Mouse (Mus musculus): ENCODE data around the gene Etl4. TPM values are rescaled to one million over a fixed set of nuclear protein-coding genes. Genes with fewer than 3 reads are reported as not detected.
A peak's percentile ranks its signal among the peaks of the same experiment; 100 is the strongest.
"Not testable (repeated sequence)": the region's sequence is repeated elsewhere in the genome, so short reads cannot be mapped to it uniquely, and the experiment has no call there.

Gene Etl4
- total and polyA plus RNA-seq, 2 experiments from 2014 or later, result 4.8 to 10.9 TPM

DNA sequence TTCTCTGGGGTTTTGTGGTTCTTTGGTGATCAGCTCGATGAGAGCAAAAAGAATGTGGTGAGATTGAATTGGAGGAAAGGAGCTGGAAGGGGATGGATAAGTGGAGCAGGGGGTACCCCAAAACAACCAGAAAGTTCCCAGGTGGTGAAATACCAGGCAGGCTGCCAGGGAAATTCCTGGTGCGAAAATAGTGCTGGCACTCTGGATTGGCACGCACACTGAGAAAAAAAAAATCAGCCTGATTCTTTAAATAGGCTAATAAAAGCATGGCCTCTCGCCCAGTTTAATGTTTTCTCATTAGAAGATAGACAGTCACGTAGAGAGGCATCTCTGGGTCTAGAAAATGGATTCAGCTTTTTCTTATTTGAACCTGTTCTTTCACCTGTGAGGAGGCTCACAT, 258.0 kb downstream of the Etl4 start:
- no peak overlapping the region for H3K4me3 ChIP-seq (ENCODE audit: low read depth, low read length)
- WGBS, result 61% methylated on average over 5 of the region's 5 CpGs
- no peak overlapping the region for H3K4me2 ChIP-seq (ENCODE audit: low read depth, low read length, poor library complexity, severe bottlenecking)
- no peaks in the 10 kb centered on the region for H3K9me3 ChIP-seq (ENCODE audit: low read length)
- no peaks in the 10 kb centered on the region for H3K4me1 ChIP-seq (ENCODE audit: insufficient read depth, low read length)
- no peak for TF ChIP-seq CTCF (IDR thresholded peaks at IDR 0.05)
- DNase-seq (ENCODE audit: low spot score) (peak; percentile 38), ATAC-seq (ENCODE audit: low FRiP score) (no peak)
- no peaks in the 10 kb centered on the region for H3K36me3 ChIP-seq (ENCODE audit: insufficient read depth, low read length)
- H3K9ac ChIP-seq (replicated peaks; ENCODE audit: low read length, poor library complexity, severe bottlenecking), result no peak overlapping the region
- no peaks in the 10 kb centered on the region for H3K27me3 ChIP-seq (ENCODE audit: insufficient read depth, low read length)
- no peak overlapping the region for H3K27ac ChIP-seq (ENCODE audit: low read depth, low read length)

DNA sequence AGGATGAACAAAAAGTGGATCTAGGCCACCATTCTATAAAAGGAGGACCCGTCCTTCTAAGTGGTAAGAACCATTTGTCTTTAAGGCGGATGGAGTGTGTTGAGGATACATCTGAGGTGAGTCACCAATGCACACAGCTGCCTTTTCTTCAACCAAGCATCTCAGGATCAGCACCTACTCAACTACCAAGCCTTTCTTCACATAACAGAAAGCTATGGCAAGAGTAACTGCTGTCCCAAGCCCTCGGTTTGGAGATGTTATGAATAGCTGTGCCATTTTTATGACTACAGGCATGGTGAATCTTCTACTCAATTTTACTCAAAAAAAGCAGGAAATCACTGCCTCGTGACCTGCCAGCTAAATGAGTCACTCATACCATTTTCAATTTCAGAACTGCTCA, 258.6 kb downstream of the Etl4 start:
- 88% methylated on average over 4 of the region's 4 CpGs for WGBS
- Histone ChIP-seq H3K9ac (replicated peaks; ENCODE audit: low read length, poor library complexity, severe bottlenecking) (no peak overlapping the region), H3K27ac (ENCODE audit: low read depth, low read length) (no peak overlapping the region), H3K4me1 (ENCODE audit: insufficient read depth, low read length) (no peaks in the 10 kb centered on the region), H3K27me3 (ENCODE audit: insufficient read depth, low read length) (no peaks in the 10 kb centered on the region), H3K36me3 (ENCODE audit: insufficient read depth, low read length) (no peaks in the 10 kb centered on the region), H3K4me3 (ENCODE audit: low read depth, low read length) (no peak overlapping the region), H3K9me3 (ENCODE audit: low read length) (no peaks in the 10 kb centered on the region), H3K4me2 (ENCODE audit: low read depth, low read length, poor library complexity, severe bottlenecking) (no peak overlapping the region)
- TF ChIP-seq CTCF (IDR thresholded peaks at IDR 0.05), result no peak
- DNase-seq (ENCODE audit: low spot score) (no peak), ATAC-seq (ENCODE audit: low FRiP score) (no peak)

DNA sequence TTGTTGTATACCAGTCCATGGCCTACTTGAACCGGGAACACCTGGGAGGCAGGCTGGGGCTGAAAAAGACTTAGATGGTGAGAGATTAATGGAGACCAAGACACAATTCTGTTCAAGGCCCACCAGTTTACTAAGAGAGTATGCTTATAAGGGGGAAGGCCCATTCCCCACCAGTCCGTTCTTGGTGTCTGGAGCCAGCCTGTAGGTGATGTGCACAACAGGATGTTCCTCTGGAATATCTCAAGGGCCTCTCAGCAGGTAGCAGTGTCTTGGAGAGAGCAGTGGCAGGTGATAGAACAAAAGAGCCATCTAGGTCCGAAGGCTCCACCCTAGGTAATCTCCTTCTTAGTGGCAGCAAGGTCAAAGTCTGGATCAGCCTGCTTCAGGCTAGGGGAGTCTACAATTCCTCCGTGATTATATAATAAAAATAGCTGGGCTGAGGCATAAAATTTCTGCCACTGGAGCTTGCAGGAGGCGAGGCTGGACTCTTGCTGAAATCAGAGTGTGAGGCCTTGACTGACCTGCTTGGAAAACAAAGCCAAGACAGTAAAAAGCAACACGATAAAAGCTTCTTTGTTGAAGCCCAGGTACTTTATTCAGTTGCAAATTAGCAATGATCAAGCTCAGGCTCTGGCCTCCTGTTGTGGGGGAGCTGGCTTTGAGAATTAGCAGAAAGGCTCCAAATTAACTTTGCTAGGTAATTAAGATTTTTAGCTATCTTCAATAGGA, 267.0 kb downstream of the Etl4 start:
- not testable (repeated sequence) for H3K27ac ChIP-seq (ENCODE audit: low read depth, low read length)
- WGBS, result 75% methylated on average over 6 of the region's 6 CpGs

DNA sequence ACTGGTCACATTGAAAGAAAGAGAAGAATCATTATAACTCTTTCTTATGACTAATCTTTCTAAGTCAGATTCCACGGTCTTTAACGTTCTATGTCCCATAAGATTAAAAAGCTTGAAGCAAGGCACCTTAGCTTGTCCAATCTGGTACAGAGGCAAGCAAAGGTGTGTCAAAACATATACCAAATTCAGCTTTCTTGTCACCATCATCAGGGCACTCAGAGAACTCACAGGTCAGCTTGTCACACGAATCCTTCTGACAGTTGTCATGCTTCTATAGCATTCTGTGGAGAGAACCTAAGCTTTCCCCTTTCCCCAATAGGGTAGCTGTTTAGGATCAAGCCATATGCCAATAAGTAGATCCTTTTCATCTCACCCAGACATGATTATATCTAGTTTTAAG, 267.7 kb downstream of the Etl4 start:
- not testable (repeated sequence) for H3K9ac ChIP-seq (replicated peaks; ENCODE audit: low read length, poor library complexity, severe bottlenecking); DNase-seq (ENCODE audit: low spot score); H3K4me1 ChIP-seq (ENCODE audit: insufficient read depth, low read length); H3K27me3 ChIP-seq (ENCODE audit: insufficient read depth, low read length); H3K4me3 ChIP-seq (ENCODE audit: low read depth, low read length); H3K36me3 ChIP-seq (ENCODE audit: insufficient read depth, low read length); H3K27ac ChIP-seq (ENCODE audit: low read depth, low read length); H3K9me3 ChIP-seq (ENCODE audit: low read length); H3K4me2 ChIP-seq (ENCODE audit: low read depth, low read length, poor library complexity, severe bottlenecking); ATAC-seq (ENCODE audit: low FRiP score)
- WGBS, result 92% methylated on average over 3 of the region's 3 CpGs

More for the DNA sequence above, 267.0 kb downstream of the Etl4 start:
- not testable (repeated sequence) for H3K4me3 ChIP-seq (ENCODE audit: low read depth, low read length); ATAC-seq (ENCODE audit: low FRiP score); H3K9ac ChIP-seq (replicated peaks; ENCODE audit: low read length, poor library complexity, severe bottlenecking); H3K9me3 ChIP-seq (ENCODE audit: low read length); DNase-seq (ENCODE audit: low spot score); H3K27me3 ChIP-seq (ENCODE audit: insufficient read depth, low read length); H3K4me2 ChIP-seq (ENCODE audit: low read depth, low read length, poor library complexity, severe bottlenecking); H3K4me1 ChIP-seq (ENCODE audit: insufficient read depth, low read length); H3K36me3 ChIP-seq (ENCODE audit: insufficient read depth, low read length)

DNA sequence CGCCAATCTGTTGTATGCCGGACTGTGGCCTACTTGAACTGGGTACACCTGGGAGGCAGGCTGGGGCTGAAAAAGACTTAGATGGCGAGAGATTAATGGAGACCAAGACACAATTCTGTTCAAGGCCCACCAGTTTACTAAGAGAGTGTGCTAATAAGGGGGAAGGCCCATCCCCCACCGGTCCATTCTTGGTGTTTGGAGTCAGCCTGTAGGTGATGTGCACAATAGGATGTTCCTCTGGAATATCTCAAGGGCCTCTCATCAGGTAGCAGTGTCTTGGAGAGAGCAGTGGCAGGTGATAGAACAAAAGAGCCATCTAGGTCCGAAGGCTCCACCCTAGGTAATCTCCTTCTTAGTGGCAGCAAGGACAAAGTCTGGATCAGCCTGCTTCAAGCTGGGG, 271.0 kb downstream of the Etl4 start:
- 89% methylated on average over 5 of the region's 5 CpGs for WGBS
- ATAC-seq (ENCODE audit: low FRiP score); H3K4me1 ChIP-seq (ENCODE audit: insufficient read depth, low read length): not testable (repeated sequence)

DNA sequence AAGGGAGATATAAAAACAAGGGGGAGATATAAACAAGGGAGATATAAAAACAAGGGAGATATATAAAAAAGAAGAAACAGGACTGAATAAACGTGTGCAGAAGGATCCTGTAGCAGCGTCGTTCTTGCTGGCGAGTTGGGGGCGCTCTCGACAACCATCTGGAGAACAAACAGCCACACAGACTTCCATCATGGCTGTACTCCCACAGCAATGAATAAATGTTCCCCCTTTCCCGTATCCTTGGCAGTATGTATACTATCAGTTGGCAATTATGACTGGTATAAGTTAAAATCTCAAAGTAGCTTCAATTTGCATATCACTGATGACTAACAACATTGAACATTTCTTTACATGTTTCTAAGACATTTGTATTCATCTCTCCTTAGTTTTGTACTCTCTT, 277.6 kb downstream of the Etl4 start:
- H3K27ac ChIP-seq (ENCODE audit: low read depth, low read length); H3K27me3 ChIP-seq (ENCODE audit: insufficient read depth, low read length); H3K4me1 ChIP-seq (ENCODE audit: insufficient read depth, low read length); H3K4me3 ChIP-seq (ENCODE audit: low read depth, low read length); H3K9ac ChIP-seq (replicated peaks; ENCODE audit: low read length, poor library complexity, severe bottlenecking); H3K9me3 ChIP-seq (ENCODE audit: low read length); H3K4me2 ChIP-seq (ENCODE audit: low read depth, low read length, poor library complexity, severe bottlenecking); H3K36me3 ChIP-seq (ENCODE audit: insufficient read depth, low read length); DNase-seq (ENCODE audit: low spot score); ATAC-seq (ENCODE audit: low FRiP score): not testable (repeated sequence)
- WGBS, result 90% methylated on average over 7 of the region's 7 CpGs

More for the DNA sequence above, 271.0 kb downstream of the Etl4 start:
- H3K27me3 ChIP-seq (ENCODE audit: insufficient read depth, low read length); H3K9ac ChIP-seq (replicated peaks; ENCODE audit: low read length, poor library complexity, severe bottlenecking); H3K9me3 ChIP-seq (ENCODE audit: low read length); H3K4me3 ChIP-seq (ENCODE audit: low read depth, low read length); DNase-seq (ENCODE audit: low spot score); H3K36me3 ChIP-seq (ENCODE audit: insufficient read depth, low read length); H3K4me2 ChIP-seq (ENCODE audit: low read depth, low read length, poor library complexity, severe bottlenecking); H3K27ac ChIP-seq (ENCODE audit: low read depth, low read length): not testable (repeated sequence)

Measured in midbrain, postnatal 0 days (tissue).